Mouse (Mus musculus) lung, postnatal 0 days (tissue): ENCODE results near the gene Fuca2.

Experiments used
- CTCF ChIP-seq: IDR thresholded peaks from 2 replicates; pipeline ENCODE4 v1.5.1; 2016; ENCODE audit warnings: antibody characterized with exemption, mild to moderate bottlenecking
- EP300 ChIP-seq: IDR thresholded peaks from 2 replicates; pipeline ENCODE4 v1.6.1; 2016; ENCODE audit warnings: antibody characterized with exemption, mild to moderate bottlenecking, control low read depth

DNA sequence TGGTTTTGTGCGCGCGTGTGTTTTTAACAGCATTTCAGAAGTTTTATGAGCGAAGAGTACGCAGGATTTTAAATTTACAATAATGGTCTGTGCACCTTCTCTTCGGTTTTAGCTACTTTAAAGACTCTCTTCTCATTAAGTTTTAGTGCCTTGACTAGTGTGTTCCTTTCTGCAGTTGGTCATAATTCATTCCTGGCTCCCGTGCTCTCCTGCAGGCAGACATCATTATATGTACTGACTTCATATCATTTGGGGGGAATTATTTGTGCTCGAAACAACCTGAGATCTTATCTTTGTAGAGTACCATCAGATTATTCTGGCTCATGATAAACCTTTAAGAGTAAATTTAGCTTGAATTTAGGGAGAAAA lies 65.7 kb downstream of the Fuca2 start:
- TF ChIP-seq CTCF (no peak), EP300 (no peak)
